Mouse (Mus musculus): ENCODE results near the gene Rmi2. TPM values are rescaled to one million over a fixed set of nuclear protein-coding genes. Genes with fewer than 3 reads are reported as not detected.

The Rmi2 gene
- total and polyA plus RNA-seq, 3 experiments, result 2.8 to 8.0 TPM; not detected in 1

GRCm38 (mm10) chr16:10866841-10867240, 32.0 kb downstream of the Rmi2 start:
- Histone ChIP-seq H3K4me1 (ENCODE audit: control insufficient read depth in 1 of 2, insufficient read depth in 2 of 2, low read length in 2 of 2) (no peaks in the 10 kb centered on the region), H3K9ac (ENCODE audit: control insufficient read depth, low read depth, low read length, poor library complexity, severe bottlenecking) (no peak overlapping the region), H3K36me3 (ENCODE audit: control insufficient read depth in 1 of 2, insufficient read depth in 2 of 2, low read length in 2 of 2) (no peaks in the 10 kb centered on the region), H3K27ac (ENCODE audit: control insufficient read depth, low read depth, low read length) (no peak overlapping the region), H3K9me3 (replicated peaks; ENCODE audit: insufficient read depth, low read length) (no peaks in the 10 kb centered on the region), H3K4me3 (ENCODE audit: control insufficient read depth in 1 of 2, insufficient read depth in 1 of 2, low read depth in 2 of 2, low read length in 2 of 2) (no peak overlapping the region), H3K79me2 (ENCODE audit: control insufficient read depth, insufficient read depth, low read length, poor library complexity) (no peaks in the 10 kb centered on the region), H3K27me3 (ENCODE audit: control insufficient read depth in 1 of 2, insufficient read depth in 2 of 2, low read length in 2 of 2) (no peaks in the 10 kb centered on the region)
- DNase-seq (ENCODE audit: low read depth, low spot score), result no peak
- TF ChIP-seq POLR2AphosphoS2 (IDR thresholded peaks at IDR 0.05; ENCODE audit: low read length) (no peak), POLR2A (IDR thresholded peaks at IDR 0.05; ENCODE audit: control insufficient read depth in 1 of 2, insufficient read depth in 1 of 2, low read depth in 1 of 2, low read length in 2 of 2, poor library complexity in 1 of 2) (no peak), UBTF (IDR thresholded peaks at IDR 0.05; ENCODE audit: borderline replicate concordance, insufficient read depth, low read depth, low read length) (no peak), ZNF384 (IDR thresholded peaks at IDR 0.05; ENCODE audit: low read depth, low read length) (no peak), EP300 (IDR thresholded peaks at IDR 0.05; ENCODE audit: low read depth in 1 of 2, low read length in 2 of 2) (no peak), MAFK (IDR thresholded peaks at IDR 0.05; ENCODE audit: borderline replicate concordance, low read depth, low read length) (no peak), USF2 (IDR thresholded peaks at IDR 0.05; ENCODE audit: borderline replicate concordance in 1 of 2, insufficient read depth in 1 of 2, low read depth in 1 of 2, low read length in 2 of 2) (no peak), MEF2A (IDR thresholded peaks at IDR 0.05; ENCODE audit: extremely low read depth, insufficient replicate concordance, low read depth, low read length, poor library complexity, severe bottlenecking) (no peak), SIN3A (IDR thresholded peaks at IDR 0.05; ENCODE audit: low read length) (no peak), ZMIZ1 (IDR thresholded peaks at IDR 0.05; ENCODE audit: low read depth, low read length) (no peak), NRF1 (IDR thresholded peaks at IDR 0.05; ENCODE audit: insufficient read depth, low read depth, low read length, poor library complexity, severe bottlenecking) (no peak), NELFE (IDR thresholded peaks at IDR 0.05; ENCODE audit: low read depth, low read length) (no peak), GATA1 (IDR thresholded peaks at IDR 0.05; ENCODE audit: low read depth, low read length) (no peak), MAZ (IDR thresholded peaks at IDR 0.05; ENCODE audit: low read depth, low read length) (no peak), MXI1 (IDR thresholded peaks at IDR 0.05; ENCODE audit: low read depth, low read length) (no peak), POLR2AphosphoS5 (IDR thresholded peaks at IDR 0.05; ENCODE audit: borderline replicate concordance, low read depth, low read length) (no peak), ELF1 (IDR thresholded peaks at IDR 0.05; ENCODE audit: low read depth, low read length) (no peak), ZC3H11A (IDR thresholded peaks at IDR 0.05; ENCODE audit: low read depth, low read length) (no peak), TCF12 (IDR thresholded peaks at IDR 0.05; ENCODE audit: low read depth, low read length) (no peak)

GRCm38 (mm10) chr16:10867501-10867900, 32.6 kb downstream of the Rmi2 start:
- Histone ChIP-seq H3K9ac (ENCODE audit: control insufficient read depth, low read depth, low read length, poor library complexity, severe bottlenecking) (no peak overlapping the region), H3K79me2 (ENCODE audit: control insufficient read depth, insufficient read depth, low read length, poor library complexity) (no peaks in the 10 kb centered on the region), H3K27ac (ENCODE audit: control insufficient read depth, low read depth, low read length) (no peak overlapping the region), H3K36me3 (ENCODE audit: control insufficient read depth in 1 of 2, insufficient read depth in 2 of 2, low read length in 2 of 2) (no peaks in the 10 kb centered on the region), H3K27me3 (ENCODE audit: control insufficient read depth in 1 of 2, insufficient read depth in 2 of 2, low read length in 2 of 2) (no peaks in the 10 kb centered on the region), H3K9me3 (replicated peaks; ENCODE audit: insufficient read depth, low read length) (no peaks in the 10 kb centered on the region), H3K4me3 (ENCODE audit: control insufficient read depth in 1 of 2, insufficient read depth in 1 of 2, low read depth in 2 of 2, low read length in 2 of 2) (no peak overlapping the region), H3K4me1 (ENCODE audit: control insufficient read depth in 1 of 2, insufficient read depth in 2 of 2, low read length in 2 of 2) (no peaks in the 10 kb centered on the region)
- no peak for DNase-seq (ENCODE audit: low read depth, low spot score)
- no peak for TF ChIP-seq MAFK (IDR thresholded peaks at IDR 0.05; ENCODE audit: borderline replicate concordance, low read depth, low read length)
- no peak for TF ChIP-seq SIN3A (IDR thresholded peaks at IDR 0.05; ENCODE audit: low read length)
- TF ChIP-seq SMC3 (IDR thresholded peaks at IDR 0.05; ENCODE audit: low read depth, low read length), result no peak
- no peak for TF ChIP-seq POLR2A (IDR thresholded peaks at IDR 0.05; ENCODE audit: control insufficient read depth in 1 of 2, insufficient read depth in 1 of 2, low read depth in 1 of 2, low read length in 2 of 2, poor library complexity in 1 of 2)
- no peak for TF ChIP-seq MXI1 (IDR thresholded peaks at IDR 0.05; ENCODE audit: low read depth, low read length)
- no peak for TF ChIP-seq ZNF384 (IDR thresholded peaks at IDR 0.05; ENCODE audit: low read depth, low read length)
- no peak for TF ChIP-seq GATA1 (IDR thresholded peaks at IDR 0.05; ENCODE audit: low read depth, low read length)
- TF ChIP-seq NELFE (IDR thresholded peaks at IDR 0.05; ENCODE audit: low read depth, low read length), result no peak
- no peak for TF ChIP-seq GABPA (IDR thresholded peaks at IDR 0.05; ENCODE audit: low read depth, low read length)
- no peak for TF ChIP-seq POLR2AphosphoS5 (IDR thresholded peaks at IDR 0.05; ENCODE audit: borderline replicate concordance, low read depth, low read length)
- no peak for TF ChIP-seq JUND (IDR thresholded peaks at IDR 0.05; ENCODE audit: low read depth, low read length)
- TF ChIP-seq MYC (IDR thresholded peaks at IDR 0.05; ENCODE audit: low read depth, low read length), result no peak
